Mouse (Mus musculus): ENCODE measurements around the gene Rims3. TPM values are rescaled to one million over a fixed set of nuclear protein-coding genes. Genes with fewer than 3 reads are reported as not detected.

Gene Rims3
- polyA plus RNA-seq, 1 experiment from 2014 or later: 4.3 TPM

DNA sequence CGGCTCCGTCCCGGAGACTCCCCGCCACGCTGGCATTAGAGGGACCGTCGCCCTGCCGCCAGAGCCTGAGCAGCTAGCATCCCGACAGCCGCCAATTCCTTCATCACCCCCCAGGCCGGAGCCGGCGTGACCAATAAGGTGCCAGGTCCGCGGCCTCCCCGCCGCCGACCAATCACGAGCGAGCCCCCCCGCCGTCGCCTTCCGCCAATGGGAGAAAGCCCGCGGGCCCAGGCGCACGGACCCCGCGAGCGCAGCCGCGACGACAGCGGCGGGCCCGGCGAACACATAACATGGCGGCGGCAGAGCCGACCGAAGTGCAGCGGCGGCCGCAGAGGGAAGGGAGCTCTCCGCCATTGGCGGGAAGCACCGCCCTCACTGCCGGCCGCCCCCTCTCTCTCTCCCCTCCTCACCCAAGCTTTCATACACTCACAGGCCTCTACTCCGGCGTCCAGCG, 29.5 kb upstream of the Rims3 start:
- under 1% methylated on average over 47 of the region's 53 CpGs for WGBS
- peak overlapping the region; percentile 100 for H3K27ac ChIP-seq
- H3K4me1 ChIP-seq: peaks cover 25% of the 10 kb centered on the region
- H3K27me3 ChIP-seq: no peaks in the 10 kb centered on the region
- no peaks in the 10 kb centered on the region for H3K36me3 ChIP-seq (ENCODE audit: poor library complexity, severe bottlenecking)
- H3K4me3 ChIP-seq: peak overlapping the region; percentile 76
- H3K9ac ChIP-seq: peak overlapping the region; percentile 99
- no peaks in the 10 kb centered on the region for H3K9me3 ChIP-seq (replicated peaks)
- H3K4me2 ChIP-seq: peak overlapping the region; percentile 78
- ATAC-seq: peak; percentile 96

DNA sequence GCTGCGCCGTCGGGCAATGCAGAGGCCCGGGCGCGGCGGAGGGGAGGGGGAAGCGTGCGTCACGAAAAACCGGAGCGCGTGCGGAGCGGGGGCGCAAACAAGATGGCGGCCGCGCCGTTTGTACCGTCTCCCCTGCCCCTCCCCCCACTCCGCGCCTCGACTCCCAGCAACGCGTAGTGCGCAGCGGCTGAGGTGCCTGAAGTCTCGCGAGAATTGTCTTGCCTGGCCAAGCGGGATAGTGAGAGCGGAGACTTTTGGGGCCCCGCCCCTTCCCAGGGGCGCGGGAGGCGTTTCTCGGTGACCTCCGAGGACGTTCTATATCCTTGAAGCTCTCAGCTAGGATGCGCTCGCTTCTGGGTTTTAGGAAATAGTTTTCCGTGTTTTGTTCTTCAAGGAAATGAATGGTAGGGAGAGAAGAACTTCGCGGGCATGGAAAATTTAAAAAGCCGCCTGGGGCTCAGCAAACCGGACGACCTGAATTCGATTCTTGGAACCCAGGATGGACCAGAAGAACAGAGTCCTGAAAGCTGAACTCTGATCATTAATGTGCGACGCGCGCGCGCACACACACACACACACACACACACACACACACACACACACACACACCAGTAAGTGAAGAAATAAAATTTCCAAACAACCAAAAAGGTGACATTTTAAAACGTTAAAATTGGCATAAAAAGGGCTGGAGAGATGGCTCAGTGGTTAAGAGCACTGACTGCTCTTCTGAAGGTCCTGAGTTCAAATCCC, 28.9 kb upstream of the Rims3 start:
- peaks cover 25% of the 10 kb centered on the region for H3K4me1 ChIP-seq
- no peaks in the 10 kb centered on the region for H3K9me3 ChIP-seq (replicated peaks)
- peak; percentile 97 for ATAC-seq
- H3K9ac ChIP-seq: peak overlapping the region; percentile 99
- peak overlapping the region; percentile 78 for H3K4me2 ChIP-seq
- peak overlapping the region; percentile 76 for H3K4me3 ChIP-seq
- no peaks in the 10 kb centered on the region for H3K36me3 ChIP-seq (ENCODE audit: poor library complexity, severe bottlenecking)
- peak overlapping the region; percentile 100 for H3K27ac ChIP-seq
- H3K27me3 ChIP-seq: no peaks in the 10 kb centered on the region
- WGBS: under 1% methylated on average over 49 of the region's 55 CpGs

DNA sequence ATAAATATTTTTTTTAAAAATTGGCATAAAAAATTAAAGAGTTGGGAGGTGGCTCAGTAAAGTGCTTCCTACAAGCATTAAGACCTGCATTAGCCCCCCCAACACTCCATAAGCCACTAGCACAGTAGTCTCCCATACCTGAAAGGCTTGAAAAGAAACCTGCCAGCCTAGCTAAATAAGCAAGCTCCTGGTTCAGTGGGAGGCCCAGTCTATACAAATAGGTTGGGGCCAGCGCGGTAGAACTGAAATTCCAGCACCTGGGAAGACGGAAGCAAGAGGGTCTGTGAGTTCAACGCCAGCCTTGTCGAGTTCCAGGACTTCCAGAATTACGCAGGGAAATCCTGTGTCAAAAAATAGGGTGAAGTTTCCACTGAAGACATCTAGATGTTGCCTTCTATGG, 28.2 kb upstream of the Rims3 start:
- H3K4me3 ChIP-seq: peak overlapping the region; percentile 76; the same call in 1 of the 2 replicates
- no peaks in the 10 kb centered on the region for H3K36me3 ChIP-seq (ENCODE audit: poor library complexity, severe bottlenecking)
- H3K9ac ChIP-seq: no peak overlapping the region; the same call in 1 of the 2 replicates
- 89% methylated on average over 6 of the region's 6 CpGs for WGBS
- H3K4me1 ChIP-seq: peaks cover 22% of the 10 kb centered on the region
- peak overlapping the region; percentile 78; the same call in 1 of the 2 replicates for H3K4me2 ChIP-seq
- no peaks in the 10 kb centered on the region for H3K9me3 ChIP-seq (replicated peaks)
- H3K27me3 ChIP-seq: no peaks in the 10 kb centered on the region
- no peak for ATAC-seq
- peak overlapping the region; percentile 100; the same call in 1 of the 2 replicates for H3K27ac ChIP-seq

DNA sequence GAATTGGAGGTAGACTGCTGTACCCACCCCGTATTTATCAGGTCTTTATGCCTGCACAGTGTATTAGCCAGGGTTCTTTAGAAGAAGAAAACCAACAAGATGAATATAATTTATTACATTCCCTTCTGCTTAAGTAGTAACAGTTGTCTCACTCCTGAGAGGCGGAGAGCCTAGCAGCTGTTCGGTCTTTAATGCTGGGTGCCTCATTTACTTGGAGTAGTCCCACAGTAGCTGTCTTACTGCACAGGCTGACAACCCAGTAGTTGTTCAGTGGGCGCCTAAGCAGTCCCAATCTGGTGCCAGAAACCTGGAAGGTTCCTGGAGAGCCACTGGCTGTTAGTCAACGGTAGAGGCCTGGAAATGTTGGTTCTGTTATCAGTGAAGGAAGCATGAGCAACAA, 23.8 kb upstream of the Rims3 start:
- no peak overlapping the region for H3K9ac ChIP-seq
- H3K4me1 ChIP-seq: no peaks in the 10 kb centered on the region
- H3K4me2 ChIP-seq: no peak overlapping the region
- H3K4me3 ChIP-seq: no peak overlapping the region
- ATAC-seq: no peak
- H3K9me3 ChIP-seq (replicated peaks): no peaks in the 10 kb centered on the region
- 81% methylated on average over 5 of the region's 5 CpGs for WGBS
- H3K27ac ChIP-seq: no peak overlapping the region
- H3K36me3 ChIP-seq (ENCODE audit: poor library complexity, severe bottlenecking): no peaks in the 10 kb centered on the region
- H3K27me3 ChIP-seq: peaks cover 2% of the 10 kb centered on the region; the same call in 1 of the 2 replicates

DNA sequence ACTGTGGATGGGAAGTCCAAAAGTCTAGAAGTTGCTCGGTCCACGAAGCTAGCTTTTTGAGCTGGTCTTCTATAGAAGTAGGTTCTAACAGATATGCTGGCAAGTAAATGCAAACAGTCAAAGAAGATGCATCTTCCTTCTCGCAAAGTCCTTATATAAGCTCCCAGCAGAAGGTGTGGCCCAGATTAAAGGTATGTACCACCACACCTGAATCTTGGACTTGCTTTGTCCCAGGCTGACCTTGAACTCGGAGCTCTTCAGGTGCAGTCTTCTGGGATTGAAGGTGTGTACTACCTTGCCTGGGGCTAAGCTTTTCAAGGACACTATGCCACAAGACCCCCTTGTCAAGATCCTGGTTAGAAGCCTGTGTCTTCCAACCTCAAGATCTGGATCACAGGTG, 23.1 kb upstream of the Rims3 start, which contains the start of gene Nfyc:
Gene Nfyc (minus strand): TSS at position 101 of the 400 bp plus-strand sequence.
- Histone ChIP-seq H3K4me3 (no peak within 1 kb of the TSS), H3K4me1 (no peaks in the 10 kb centered on the region), H3K9me3 (replicated peaks) (no peaks in the 10 kb centered on the region), H3K4me2 (no peak within 1 kb of the TSS), H3K36me3 (ENCODE audit: poor library complexity, severe bottlenecking) (no peaks in the 10 kb centered on the region), H3K9ac (no peak within 1 kb of the TSS), H3K27ac (no peak within 1 kb of the TSS), H3K27me3 (peaks cover 2% of the 10 kb centered on the region; the same call in 1 of the 2 replicates)
- WGBS: 86% methylated on average over 4 of the region's 4 CpGs
- ATAC-seq: no peak

DNA sequence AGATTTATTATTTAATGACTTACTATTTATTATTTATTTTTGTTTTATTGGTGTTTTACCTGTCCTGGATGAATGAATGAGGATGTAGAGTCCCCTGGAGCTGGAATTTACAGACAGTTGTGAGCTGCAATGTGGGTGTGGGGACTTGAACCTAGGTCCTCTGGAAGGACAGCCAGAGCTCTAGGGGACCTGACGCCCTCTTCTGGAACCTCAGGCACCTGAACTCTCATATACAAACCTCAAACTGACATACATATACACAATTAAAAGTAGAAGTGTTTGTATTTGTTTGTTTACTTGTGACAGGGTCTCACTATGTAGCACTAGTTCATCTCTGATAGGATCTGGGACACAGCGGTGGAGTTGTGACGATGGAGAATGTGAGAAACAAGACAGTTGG, 13.3 kb upstream of the Rims3 start:
- Histone ChIP-seq H3K9me3 (replicated peaks) (no peaks in the 10 kb centered on the region), H3K4me3 (no peak overlapping the region), H3K4me2 (no peak overlapping the region), H3K27ac (no peak overlapping the region), H3K36me3 (ENCODE audit: poor library complexity, severe bottlenecking) (no peaks in the 10 kb centered on the region), H3K4me1 (no peaks in the 10 kb centered on the region), H3K9ac (no peak overlapping the region), H3K27me3 (no peaks in the 10 kb centered on the region)
- WGBS: 85% methylated on average over 3 of the region's 3 CpGs
- ATAC-seq: no peak

DNA sequence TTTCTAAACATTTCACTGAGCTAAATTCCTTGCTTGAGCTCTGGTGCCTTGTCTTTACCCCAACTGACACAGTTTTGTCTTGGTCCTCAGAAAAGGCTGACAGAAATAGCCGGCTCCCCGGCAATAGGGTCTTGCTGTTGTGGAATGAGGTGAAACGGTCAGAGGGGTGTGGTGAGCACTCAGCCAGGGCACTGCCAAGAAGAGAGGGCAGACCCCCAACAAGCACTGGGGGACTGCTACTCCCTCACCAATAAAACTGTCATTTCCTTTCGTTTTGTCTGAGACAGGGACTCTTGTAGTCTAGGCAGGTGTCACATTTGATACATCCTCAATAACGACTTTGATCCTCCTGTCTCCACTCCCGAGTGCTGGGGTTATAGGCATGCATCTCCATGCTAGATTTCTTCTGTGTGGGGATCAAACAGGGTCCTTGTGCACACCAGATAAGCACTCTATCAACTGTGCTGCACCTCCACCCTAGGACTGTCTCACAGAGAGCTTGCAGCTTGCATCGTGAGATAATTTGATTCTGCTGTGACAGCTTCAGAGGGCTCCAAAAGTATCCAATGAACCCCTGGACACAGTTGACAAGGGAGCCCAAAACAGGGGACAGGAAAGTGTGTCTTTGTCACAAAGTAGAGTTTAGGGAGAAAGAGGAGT, 10.1 kb upstream of the Rims3 start:
- ATAC-seq: no peak
- Histone ChIP-seq H3K36me3 (ENCODE audit: poor library complexity, severe bottlenecking) (no peaks in the 10 kb centered on the region), H3K9me3 (replicated peaks) (no peaks in the 10 kb centered on the region), H3K9ac (no peak overlapping the region), H3K4me2 (no peak overlapping the region), H3K27ac (no peak overlapping the region), H3K27me3 (no peaks in the 10 kb centered on the region), H3K4me3 (no peak overlapping the region), H3K4me1 (no peaks in the 10 kb centered on the region)
- 68% methylated on average over 7 of the region's 7 CpGs for WGBS

DNA sequence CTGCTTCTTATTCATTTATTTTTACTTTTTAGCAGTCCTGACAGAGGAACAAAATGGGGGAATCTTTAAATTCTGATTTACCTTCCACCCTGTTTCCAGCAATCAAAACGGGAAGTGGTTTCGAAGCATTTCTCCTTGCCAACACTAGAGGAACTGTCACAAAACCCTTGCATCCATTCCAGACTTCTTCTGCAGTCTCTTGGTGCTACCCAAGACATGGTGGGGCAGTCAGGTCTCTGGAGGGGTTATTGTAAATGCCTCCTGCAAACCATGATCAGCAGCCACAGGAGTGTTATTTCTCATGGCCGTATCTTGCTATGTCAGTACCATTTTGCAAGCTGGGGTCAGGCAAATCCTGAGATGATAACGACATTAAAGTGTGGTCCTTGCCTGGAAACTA, 9.5 kb upstream of the Rims3 start:
- H3K9ac ChIP-seq: no peak overlapping the region
- WGBS: 81% methylated on average over 4 of the region's 4 CpGs

DNA sequence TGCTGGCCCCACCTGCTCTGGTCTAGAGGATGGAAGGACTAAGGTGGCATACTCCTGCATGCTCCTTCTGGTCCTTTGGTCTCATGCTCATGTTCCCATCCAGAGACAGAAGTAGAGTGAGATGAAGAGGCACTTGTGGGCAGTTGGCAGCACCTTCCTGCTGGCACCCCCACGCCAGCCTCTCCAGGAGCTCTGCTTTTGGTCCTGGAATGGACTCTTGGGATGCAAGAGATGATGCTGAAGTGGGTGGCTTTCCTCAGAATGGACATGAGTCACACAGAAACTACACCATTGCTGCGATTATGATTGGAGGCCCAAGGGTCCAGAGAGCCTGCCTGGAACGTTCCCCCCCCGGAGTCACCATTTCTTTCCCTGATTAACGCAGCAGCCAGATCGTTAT, 5.7 kb upstream of the Rims3 start:
- H3K4me1 ChIP-seq: 0 out of 2 replicates have a peak, but pooled peaks cover 2% of the 10 kb centered on the region
- no peak overlapping the region for H3K4me2 ChIP-seq
- no peak overlapping the region for H3K9ac ChIP-seq
- no peaks in the 10 kb centered on the region for H3K36me3 ChIP-seq (ENCODE audit: poor library complexity, severe bottlenecking)
- peaks cover 5% of the 10 kb centered on the region; the same call in 1 of the 2 replicates for H3K27me3 ChIP-seq
- no peak for ATAC-seq
- no peak overlapping the region for H3K4me3 ChIP-seq
- no peak overlapping the region for H3K27ac ChIP-seq
- H3K9me3 ChIP-seq (replicated peaks): 0 out of 2 replicates have a peak, but pooled peaks cover under 1% of the 10 kb centered on the region
- 76% methylated on average over 6 of the region's 6 CpGs for WGBS

More for the DNA sequence above, 9.5 kb upstream of the Rims3 start:
- ATAC-seq: no peak
- Histone ChIP-seq H3K4me3 (no peak overlapping the region), H3K36me3 (ENCODE audit: poor library complexity, severe bottlenecking) (no peaks in the 10 kb centered on the region), H3K27ac (no peak overlapping the region), H3K27me3 (no peaks in the 10 kb centered on the region), H3K9me3 (replicated peaks) (no peaks in the 10 kb centered on the region), H3K4me1 (no peaks in the 10 kb centered on the region), H3K4me2 (no peak overlapping the region)

DNA sequence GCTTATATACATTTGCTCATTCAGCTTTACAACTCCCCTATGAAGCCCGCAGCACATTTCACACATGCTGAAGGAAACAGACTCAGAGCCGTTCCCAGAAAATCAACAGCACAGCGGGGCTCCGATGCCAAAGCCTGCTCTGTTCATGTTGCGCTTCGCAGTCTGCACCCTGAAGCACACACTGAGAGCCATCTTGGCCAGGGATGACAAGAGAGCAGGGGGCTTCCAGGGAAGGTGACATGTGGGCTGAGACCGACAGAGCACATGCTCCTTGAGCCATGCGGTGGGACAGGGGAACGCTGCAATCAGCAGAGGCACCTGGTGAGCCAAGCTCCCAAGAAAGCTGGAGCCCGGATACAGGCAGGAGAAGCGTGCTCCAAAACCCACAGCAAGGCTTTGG, 5.2 kb upstream of the Rims3 start:
- H3K9ac ChIP-seq: 0 out of 2 replicates have a peak overlapping the region, but pooled peaks have one; percentile 34
- 67% methylated on average over 11 of the region's 11 CpGs for WGBS

DNA sequence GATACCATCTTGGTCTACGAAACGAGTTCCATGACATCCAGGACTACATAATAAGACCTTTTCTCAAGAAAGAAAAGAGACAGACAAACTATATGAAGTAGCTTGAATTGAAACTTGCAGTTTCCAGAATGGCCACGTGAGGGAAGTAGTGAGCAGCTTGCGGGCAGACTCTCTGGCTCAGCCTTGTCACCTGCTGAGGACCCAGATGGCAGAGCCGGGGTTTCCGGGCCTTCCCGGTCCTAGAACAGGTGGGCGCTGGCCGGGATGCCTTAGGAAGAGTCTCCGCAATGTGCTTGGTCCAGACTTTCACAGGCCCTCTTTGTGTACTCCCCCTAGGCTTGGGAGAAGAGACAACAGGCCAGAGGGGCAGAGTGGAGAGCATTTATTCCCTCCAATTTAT, 3.7 kb upstream of the Rims3 start:
- Histone ChIP-seq H3K4me3 (no peak overlapping the region), H3K4me2 (no peak overlapping the region), H3K4me1 (peaks cover 8% of the 10 kb centered on the region), H3K27ac (no peak overlapping the region), H3K9me3 (replicated peaks) (0 out of 2 replicates have a peak, but pooled peaks cover 3% of the 10 kb centered on the region), H3K9ac (no peak overlapping the region), H3K36me3 (ENCODE audit: poor library complexity, severe bottlenecking) (no peaks in the 10 kb centered on the region), H3K27me3 (peaks cover 10% of the 10 kb centered on the region; the same call in 1 of the 2 replicates)
- WGBS: 3% methylated on average over 10 of the region's 10 CpGs
- ATAC-seq: peak; percentile 56; the same call in 1 of the 2 replicates

More for the DNA sequence above, 5.2 kb upstream of the Rims3 start:
- Histone ChIP-seq H3K4me1 (0 out of 2 replicates have a peak, but pooled peaks cover 2% of the 10 kb centered on the region), H3K27me3 (peaks cover 5% of the 10 kb centered on the region; the same call in 1 of the 2 replicates), H3K27ac (no peak overlapping the region), H3K9me3 (replicated peaks) (0 out of 2 replicates have a peak, but pooled peaks cover 3% of the 10 kb centered on the region), H3K36me3 (ENCODE audit: poor library complexity, severe bottlenecking) (no peaks in the 10 kb centered on the region), H3K4me3 (no peak overlapping the region), H3K4me2 (no peak overlapping the region)
- ATAC-seq: no peak

All from forebrain, embryonic 13.5 days (tissue).